Mouse (Mus musculus): Measurements from ENCODE around the gene Klrg2. TPM values are rescaled to one million over a fixed set of nuclear protein-coding genes. Genes with fewer than 3 reads are reported as not detected.

The Klrg2 gene
- polyA plus RNA-seq, 1 experiment from 2014 or later = 0.26 TPM

- Histone ChIP-seq H3K9ac (ENCODE audit: low read depth, low read length) (no peak overlapping the region), H3K4me1 (ENCODE audit: control insufficient read depth, insufficient read depth, low read length) (no peaks in the 10 kb centered on the region), H3K36me3 (ENCODE audit: control insufficient read depth, insufficient read depth, low read length) (peaks cover 13% of the 10 kb centered on the region), H3K4me2 (ENCODE audit: low read depth, low read length) (no peak overlapping the region), H3K27ac (ENCODE audit: low read length) (no peak overlapping the region), H3K27me3 (replicated peaks; ENCODE audit: control insufficient read depth, insufficient read depth, low read length) (no peaks in the 10 kb centered on the region), H3K4me3 (ENCODE audit: low read length) (no peak overlapping the region), H3K9me3 (ENCODE audit: control insufficient read depth, low read length) (peaks cover 8% of the 10 kb centered on the region; the same call in 1 of the 2 replicates)
- WGBS = 92% methylated on average over 1 of the region's 1 CpGs
- ATAC-seq = no peak
Observed at GRCm38 (mm10) chr6:38622406-38622805, 14.6 kb downstream of the Klrg2 start.

GRCm38 (mm10) chr6:38609892-38610291 is 27.1 kb downstream of the Klrg2 start:
- Histone ChIP-seq H3K4me3 (ENCODE audit: low read length) (no peak overlapping the region), H3K36me3 (ENCODE audit: control insufficient read depth, insufficient read depth, low read length) (peaks cover 9% of the 10 kb centered on the region; the same call in 1 of the 2 replicates), H3K9ac (ENCODE audit: low read depth, low read length) (no peak overlapping the region), H3K27ac (ENCODE audit: low read length) (no peak overlapping the region), H3K9me3 (ENCODE audit: control insufficient read depth, low read length) (no peaks in the 10 kb centered on the region), H3K4me1 (ENCODE audit: control insufficient read depth, insufficient read depth, low read length) (no peaks in the 10 kb centered on the region), H3K4me2 (ENCODE audit: low read depth, low read length) (no peak overlapping the region), H3K27me3 (replicated peaks; ENCODE audit: control insufficient read depth, insufficient read depth, low read length) (no peaks in the 10 kb centered on the region)
- 69% methylated on average over 2 of the region's 2 CpGs for WGBS
- ATAC-seq = no peak

GRCm38 (mm10) chr6:38597481-38597880 is 39.6 kb downstream of the Klrg2 start:
- Histone ChIP-seq H3K27ac (ENCODE audit: low read length) (no peak overlapping the region), H3K4me3 (ENCODE audit: low read length) (no peak overlapping the region), H3K4me1 (ENCODE audit: control insufficient read depth, insufficient read depth, low read length) (no peaks in the 10 kb centered on the region), H3K4me2 (ENCODE audit: low read depth, low read length) (no peak overlapping the region), H3K27me3 (replicated peaks; ENCODE audit: control insufficient read depth, insufficient read depth, low read length) (no peaks in the 10 kb centered on the region), H3K9ac (ENCODE audit: low read depth, low read length) (no peak overlapping the region), H3K9me3 (ENCODE audit: control insufficient read depth, low read length) (no peaks in the 10 kb centered on the region), H3K36me3 (ENCODE audit: control insufficient read depth, insufficient read depth, low read length) (peaks cover 3% of the 10 kb centered on the region; the same call in 1 of the 2 replicates)
- ATAC-seq = no peak
- WGBS = 91% methylated on average over 4 of the region's 4 CpGs

GRCm38 (mm10) chr6:38581711-38582110 is 55.3 kb downstream of the Klrg2 start:
- H3K27me3 ChIP-seq (replicated peaks; ENCODE audit: control insufficient read depth, insufficient read depth, low read length) = no peaks in the 10 kb centered on the region
- WGBS = 89% methylated on average over 3 of the region's 3 CpGs
- no peak overlapping the region for H3K9ac ChIP-seq (ENCODE audit: low read depth, low read length)
- no peak for ATAC-seq
- H3K9me3 ChIP-seq (ENCODE audit: control insufficient read depth, low read length) = no peaks in the 10 kb centered on the region
- H3K4me3 ChIP-seq (ENCODE audit: low read length) = no peak overlapping the region
- no peak overlapping the region for H3K27ac ChIP-seq (ENCODE audit: low read length)
- no peak overlapping the region for H3K4me2 ChIP-seq (ENCODE audit: low read depth, low read length)
- H3K36me3 ChIP-seq (ENCODE audit: control insufficient read depth, insufficient read depth, low read length) = peaks cover 11% of the 10 kb centered on the region
- no peaks in the 10 kb centered on the region for H3K4me1 ChIP-seq (ENCODE audit: control insufficient read depth, insufficient read depth, low read length)

GRCm38 (mm10) chr6:38580112-38580857 is 56.8 kb downstream of the Klrg2 start:
- no peak for ATAC-seq
- H3K9me3 ChIP-seq (ENCODE audit: control insufficient read depth, low read length) = no peaks in the 10 kb centered on the region
- H3K27ac ChIP-seq (ENCODE audit: low read length) = no peak overlapping the region
- H3K4me1 ChIP-seq (ENCODE audit: control insufficient read depth, insufficient read depth, low read length) = no peaks in the 10 kb centered on the region
- no peak overlapping the region for H3K4me2 ChIP-seq (ENCODE audit: low read depth, low read length)
- peaks cover 3% of the 10 kb centered on the region; the same call in 1 of the 2 replicates for H3K36me3 ChIP-seq (ENCODE audit: control insufficient read depth, insufficient read depth, low read length)
- WGBS = 96% methylated on average over 3 of the region's 3 CpGs
- no peak overlapping the region for H3K4me3 ChIP-seq (ENCODE audit: low read length)
- H3K9ac ChIP-seq (ENCODE audit: low read depth, low read length) = no peak overlapping the region
- no peaks in the 10 kb centered on the region for H3K27me3 ChIP-seq (replicated peaks; ENCODE audit: control insufficient read depth, insufficient read depth, low read length)

- Histone ChIP-seq H3K4me2 (ENCODE audit: low read depth, low read length) (no peak overlapping the region), H3K9ac (ENCODE audit: low read depth, low read length) (no peak overlapping the region), H3K4me3 (ENCODE audit: low read length) (no peak overlapping the region), H3K4me1 (ENCODE audit: control insufficient read depth, insufficient read depth, low read length) (no peaks in the 10 kb centered on the region), H3K27me3 (replicated peaks; ENCODE audit: control insufficient read depth, insufficient read depth, low read length) (no peaks in the 10 kb centered on the region), H3K27ac (ENCODE audit: low read length) (no peak overlapping the region), H3K9me3 (ENCODE audit: control insufficient read depth, low read length) (no peaks in the 10 kb centered on the region), H3K36me3 (ENCODE audit: control insufficient read depth, insufficient read depth, low read length) (no peaks in the 10 kb centered on the region)
- 89% methylated on average over 2 of the region's 2 CpGs for WGBS
- ATAC-seq = no peak
Observed at GRCm38 (mm10) chr6:38576096-38576495, 60.9 kb downstream of the Klrg2 start.

Other genes with a start within 250 kb of the Klrg2 start
- gene Ubn2, start 203.3 kb downstream of the Klrg2 start, polyA plus RNA-seq (2015; fragmentation: Nextera tagmentation; extraction: Ambion mirVana) = 6.1 and 7.7 TPM in 2 replicates
- 159 and 163 TPM in 2 replicates for gene Fmc1, start 103.7 kb downstream of the Klrg2 start, polyA plus RNA-seq (2015; fragmentation: Nextera tagmentation; extraction: Ambion mirVana)
- gene Luc7l2, start 85.9 kb downstream of the Klrg2 start, polyA plus RNA-seq (2015; fragmentation: Nextera tagmentation; extraction: Ambion mirVana) = 24.9 and 26.7 TPM in 2 replicates
- gene Clec2l, start 25.8 kb upstream of the Klrg2 start, polyA plus RNA-seq (2015; fragmentation: Nextera tagmentation; extraction: Ambion mirVana) = 0.61 and 0.93 TPM in 2 replicates
- gene Tbxas1, start 238.2 kb upstream of the Klrg2 start, polyA plus RNA-seq (2015; fragmentation: Nextera tagmentation; extraction: Ambion mirVana) = 4.3 and 4.8 TPM in 2 replicates
- 16.2 and 18.7 TPM in 2 replicates for gene Hipk2, start 238.9 kb upstream of the Klrg2 start, polyA plus RNA-seq (2015; fragmentation: Nextera tagmentation; extraction: Ambion mirVana)